Mouse (Mus musculus): ENCODE results near the gene Mark2.

DNA sequence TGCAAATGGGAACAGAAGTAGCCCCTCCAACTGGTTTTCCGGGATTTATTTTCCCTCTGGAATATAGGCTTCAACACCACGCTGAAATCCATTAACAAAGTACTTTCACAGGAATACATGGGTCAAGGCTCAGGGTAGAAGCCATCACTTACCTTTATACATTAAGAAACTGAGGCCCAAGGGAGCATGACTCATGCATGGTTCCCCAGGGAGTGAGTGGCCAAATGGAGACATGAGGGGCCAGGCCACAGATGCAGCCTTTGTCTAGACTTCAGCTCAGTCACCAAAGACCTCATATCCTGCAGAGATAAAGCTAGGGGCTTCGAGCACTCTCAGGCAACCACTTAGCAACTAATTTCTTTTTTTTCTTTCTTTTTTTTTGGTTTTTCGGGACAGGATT is 104.9 kb downstream of the Mark2 start:
- no peak for TF ChIP-seq POLR2A (IDR thresholded peaks at IDR 0.05; ENCODE audit: insufficient read depth, low read depth, low read length)
- TF ChIP-seq CTCF (IDR thresholded peaks at IDR 0.05; ENCODE audit: insufficient read depth, low read depth, low read length) = no peak

All from olfactory bulb, adult 2 months (tissue).